Mouse (Mus musculus): ENCODE measurements at regions not wholly inside any gene's neighbourhood (a gene's known extent, or its start where the extent isn't known, plus 50 kb on each side); places are given as distances from the start of the nearest gene placed in this dataset.

GRCm38 (mm10) chr10:99376430-99376829 is 113.4 kb downstream of the Dusp6 start:
- no peak overlapping the region for H3K4me3 ChIP-seq
- H3K4me1 ChIP-seq = no peaks in the 10 kb centered on the region
- ATAC-seq (replicated peaks) = no peak
- WGBS = 70% methylated on average over 8 of the region's 8 CpGs
- H3K27me3 ChIP-seq = no peaks in the 10 kb centered on the region
- no peaks in the 10 kb centered on the region for H3K9me3 ChIP-seq
- H3K9ac ChIP-seq (replicated peaks) = no peak overlapping the region
- H3K36me3 ChIP-seq = no peaks in the 10 kb centered on the region
- H3K27ac ChIP-seq (replicated peaks) = no peak overlapping the region
- no peak overlapping the region for H3K4me2 ChIP-seq (replicated peaks)

GRCm38 (mm10) chr10:99377548-99377947 is 114.5 kb downstream of the Dusp6 start:
- no peak for ATAC-seq (replicated peaks)
- no peaks in the 10 kb centered on the region for H3K27me3 ChIP-seq
- H3K9me3 ChIP-seq = no peaks in the 10 kb centered on the region
- no peak overlapping the region for H3K9ac ChIP-seq (replicated peaks)
- 87% methylated on average over 4 of the region's 4 CpGs for WGBS
- no peaks in the 10 kb centered on the region for H3K36me3 ChIP-seq
- no peak overlapping the region for H3K27ac ChIP-seq (replicated peaks)
- no peaks in the 10 kb centered on the region for H3K4me1 ChIP-seq
- H3K4me2 ChIP-seq (replicated peaks) = no peak overlapping the region
- H3K4me3 ChIP-seq = no peak overlapping the region

GRCm38 (mm10) chr10:99379156-99379555 is 116.1 kb downstream of the Dusp6 start:
- WGBS = 76% methylated on average over 1 of the region's 1 CpGs

GRCm38 (mm10) chr10:99380170-99380569 is 117.1 kb downstream of the Dusp6 start:
- Histone ChIP-seq H3K9me3 (no peaks in the 10 kb centered on the region), H3K4me3 (no peak overlapping the region), H3K4me2 (replicated peaks) (no peak overlapping the region), H3K9ac (replicated peaks) (no peak overlapping the region), H3K27ac (replicated peaks) (no peak overlapping the region), H3K36me3 (no peaks in the 10 kb centered on the region), H3K4me1 (no peaks in the 10 kb centered on the region), H3K27me3 (no peaks in the 10 kb centered on the region)
- WGBS = 88% methylated on average over 4 of the region's 4 CpGs
- no peak for ATAC-seq (replicated peaks)

More at GRCm38 (mm10) chr10:99379156-99379555, 116.1 kb downstream of the Dusp6 start:
- Histone ChIP-seq H3K27me3 (no peaks in the 10 kb centered on the region), H3K36me3 (no peaks in the 10 kb centered on the region), H3K27ac (replicated peaks) (no peak overlapping the region), H3K9ac (replicated peaks) (no peak overlapping the region), H3K4me3 (no peak overlapping the region), H3K9me3 (no peaks in the 10 kb centered on the region), H3K4me2 (replicated peaks) (no peak overlapping the region), H3K4me1 (no peaks in the 10 kb centered on the region)
- ATAC-seq (replicated peaks) = no peak

- no peak for ATAC-seq (replicated peaks)
- no peak overlapping the region for H3K4me2 ChIP-seq (replicated peaks)
- H3K4me3 ChIP-seq = no peak overlapping the region
- H3K27ac ChIP-seq (replicated peaks) = no peak overlapping the region
- no peak overlapping the region for H3K9ac ChIP-seq (replicated peaks)
- no peaks in the 10 kb centered on the region for H3K9me3 ChIP-seq
- 78% methylated on average over 4 of the region's 4 CpGs for WGBS
- H3K36me3 ChIP-seq = no peaks in the 10 kb centered on the region
- no peaks in the 10 kb centered on the region for H3K4me1 ChIP-seq
- H3K27me3 ChIP-seq = no peaks in the 10 kb centered on the region
Observed at GRCm38 (mm10) chr10:99383028-99383427, 120.0 kb downstream of the Dusp6 start.

DNA sequence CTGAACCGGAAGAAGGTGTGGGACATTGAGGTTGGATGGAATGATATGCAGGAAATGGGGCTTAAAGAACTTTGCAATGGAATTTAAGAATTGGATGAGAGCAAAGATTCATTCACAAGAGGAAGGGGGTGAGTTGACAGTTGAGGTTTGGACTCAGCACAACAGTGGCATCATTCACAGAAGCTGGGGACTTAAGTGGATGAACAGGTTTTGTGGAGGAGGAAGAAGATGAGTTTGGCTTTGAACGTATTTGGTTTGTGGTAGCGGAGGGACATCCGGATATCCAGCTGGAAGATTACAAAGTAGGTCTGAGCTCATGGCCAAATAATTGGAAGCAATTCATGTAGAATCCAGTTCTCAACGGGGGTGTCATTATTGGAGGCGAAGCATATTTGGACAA is 121.3 kb downstream of the Dusp6 start:
- no peaks in the 10 kb centered on the region for H3K9me3 ChIP-seq
- no peak for ATAC-seq (replicated peaks)
- no peak overlapping the region for H3K4me3 ChIP-seq
- no peaks in the 10 kb centered on the region for H3K36me3 ChIP-seq
- no peaks in the 10 kb centered on the region for H3K27me3 ChIP-seq
- H3K9ac ChIP-seq (replicated peaks) = no peak overlapping the region
- WGBS = 91% methylated on average over 6 of the region's 6 CpGs
- no peak overlapping the region for H3K27ac ChIP-seq (replicated peaks)
- H3K4me2 ChIP-seq (replicated peaks) = no peak overlapping the region
- no peaks in the 10 kb centered on the region for H3K4me1 ChIP-seq

- H3K4me1 ChIP-seq = no peaks in the 10 kb centered on the region
- H3K4me2 ChIP-seq (replicated peaks) = no peak overlapping the region
- no peak overlapping the region for H3K9ac ChIP-seq (replicated peaks)
- ATAC-seq (replicated peaks) = no peak
- WGBS = 91% methylated on average over 3 of the region's 4 CpGs
- no peaks in the 10 kb centered on the region for H3K9me3 ChIP-seq
- H3K36me3 ChIP-seq = no peaks in the 10 kb centered on the region
- H3K27ac ChIP-seq (replicated peaks) = no peak overlapping the region
- no peak overlapping the region for H3K4me3 ChIP-seq
- no peaks in the 10 kb centered on the region for H3K27me3 ChIP-seq
Observed at GRCm38 (mm10) chr10:99384851-99385250, 121.8 kb downstream of the Dusp6 start.

GRCm38 (mm10) chr10:99385854-99386253 is 122.8 kb downstream of the Dusp6 start:
- Histone ChIP-seq H3K27me3 (no peaks in the 10 kb centered on the region), H3K27ac (replicated peaks) (no peak overlapping the region), H3K4me1 (0 out of 2 replicates have a peak, but pooled peaks cover 2% of the 10 kb centered on the region), H3K4me3 (no peak overlapping the region), H3K36me3 (no peaks in the 10 kb centered on the region), H3K9me3 (no peaks in the 10 kb centered on the region), H3K9ac (replicated peaks) (no peak overlapping the region), H3K4me2 (replicated peaks) (no peak overlapping the region)
- ATAC-seq (replicated peaks) = no peak
- 91% methylated on average over 6 of the region's 6 CpGs for WGBS

DNA sequence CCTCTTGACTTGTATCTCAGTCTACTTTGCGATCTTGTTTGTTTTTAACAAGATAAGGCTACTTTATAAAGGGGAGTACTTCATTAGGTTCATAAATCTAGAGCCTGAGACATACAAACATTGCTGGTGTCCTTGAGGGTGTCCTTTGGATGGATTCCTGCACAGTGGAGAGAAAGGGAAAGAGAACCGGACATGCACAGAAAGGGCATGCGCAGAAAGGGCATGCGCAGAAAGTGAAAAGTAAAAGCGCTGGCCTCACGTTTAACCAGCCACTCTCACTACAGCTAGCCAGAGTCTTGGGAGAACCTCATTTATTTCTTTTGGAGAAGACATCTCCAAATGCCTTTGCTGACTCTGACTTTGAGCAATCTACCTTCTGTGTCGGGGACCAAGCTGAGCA is 125.5 kb downstream of the Dusp6 start:
- no peak overlapping the region for H3K27ac ChIP-seq (replicated peaks)
- H3K36me3 ChIP-seq = no peaks in the 10 kb centered on the region
- no peak overlapping the region for H3K4me3 ChIP-seq
- H3K27me3 ChIP-seq = no peaks in the 10 kb centered on the region
- ATAC-seq (replicated peaks) = no peak
- WGBS = 94% methylated on average over 7 of the region's 7 CpGs
- H3K9me3 ChIP-seq = no peaks in the 10 kb centered on the region
- 0 out of 2 replicates have a peak, but pooled peaks cover 5% of the 10 kb centered on the region for H3K4me1 ChIP-seq
- H3K9ac ChIP-seq (replicated peaks) = no peak overlapping the region
- no peak overlapping the region for H3K4me2 ChIP-seq (replicated peaks)

- Histone ChIP-seq H3K4me1 (0 out of 2 replicates have a peak, but pooled peaks cover 5% of the 10 kb centered on the region), H3K27me3 (no peaks in the 10 kb centered on the region), H3K4me3 (no peak overlapping the region), H3K27ac (replicated peaks) (no peak overlapping the region), H3K9me3 (no peaks in the 10 kb centered on the region), H3K9ac (replicated peaks) (no peak overlapping the region), H3K4me2 (replicated peaks) (no peak overlapping the region), H3K36me3 (no peaks in the 10 kb centered on the region)
- ATAC-seq (replicated peaks) = no peak
- 56% methylated on average over 8 of the region's 8 CpGs for WGBS
Observed at GRCm38 (mm10) chr10:99388986-99389385, 126.0 kb downstream of the Dusp6 start.

DNA sequence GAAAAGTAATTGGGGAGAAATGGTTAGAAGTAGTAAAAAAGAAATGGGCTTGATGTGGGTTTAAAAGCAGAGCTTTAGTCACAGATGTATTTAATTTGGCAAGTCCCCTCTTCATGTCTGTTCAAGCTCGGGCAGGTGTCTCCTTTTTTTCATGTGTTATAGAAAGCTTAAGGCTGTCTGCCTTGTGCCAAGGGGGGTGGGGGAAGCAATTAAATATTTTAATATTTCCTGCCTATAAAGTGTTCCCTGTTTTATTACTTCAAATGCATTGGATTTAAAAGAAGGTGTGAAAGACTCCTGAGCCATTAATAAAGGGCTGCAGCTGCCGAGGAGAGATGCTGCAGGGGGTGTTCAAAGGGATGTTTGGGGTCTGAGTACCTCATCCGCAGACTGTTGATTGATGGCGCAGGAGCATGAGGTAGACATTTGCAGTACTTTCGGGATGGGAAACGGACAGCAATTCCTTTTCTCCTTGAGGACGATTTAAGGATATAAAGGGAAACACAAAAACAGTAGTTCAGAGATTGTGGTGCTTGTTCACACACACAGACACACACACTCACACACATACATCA is 127.7 kb downstream of the Dusp6 start:
- Histone ChIP-seq H3K4me2 (replicated peaks) (no peak overlapping the region), H3K4me1 (0 out of 2 replicates have a peak, but pooled peaks cover 5% of the 10 kb centered on the region), H3K9me3 (no peaks in the 10 kb centered on the region), H3K27me3 (no peaks in the 10 kb centered on the region), H3K36me3 (no peaks in the 10 kb centered on the region), H3K9ac (replicated peaks) (no peak overlapping the region), H3K27ac (replicated peaks) (no peak overlapping the region), H3K4me3 (no peak overlapping the region)
- WGBS = 61% methylated on average over 7 of the region's 7 CpGs
- ATAC-seq (replicated peaks) = no peak

- Histone ChIP-seq H3K27ac (replicated peaks) (no peak overlapping the region), H3K4me1 (0 out of 2 replicates have a peak, but pooled peaks cover 5% of the 10 kb centered on the region), H3K27me3 (no peaks in the 10 kb centered on the region), H3K9me3 (no peaks in the 10 kb centered on the region), H3K4me3 (no peak overlapping the region), H3K36me3 (no peaks in the 10 kb centered on the region), H3K4me2 (replicated peaks) (no peak overlapping the region), H3K9ac (replicated peaks) (no peak overlapping the region)
- no peak for ATAC-seq (replicated peaks)
- WGBS = 92% methylated on average over 6 of the region's 6 CpGs
Observed at GRCm38 (mm10) chr10:99391725-99392124, 128.7 kb downstream of the Dusp6 start.

DNA sequence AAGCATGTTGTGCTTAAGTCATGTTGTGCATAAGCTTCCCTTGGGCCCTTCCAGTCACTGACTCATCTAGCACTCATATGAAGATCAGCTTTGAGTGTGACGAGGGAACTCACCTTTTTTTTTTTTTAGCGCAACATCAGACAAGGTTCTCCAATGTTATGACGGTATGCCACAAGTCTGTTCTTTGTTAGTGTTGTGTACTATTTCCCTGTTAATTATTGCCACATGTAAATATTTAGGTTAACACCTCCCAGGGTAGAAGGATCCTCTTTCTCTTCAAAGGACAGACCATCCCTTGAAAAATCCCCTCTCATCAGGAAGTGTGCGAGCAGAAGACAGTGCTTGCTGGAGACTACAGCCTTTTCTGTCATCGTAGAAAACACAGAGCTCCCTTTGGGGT is 129.9 kb downstream of the Dusp6 start:
- ATAC-seq (replicated peaks) = no peak
- 78% methylated on average over 5 of the region's 5 CpGs for WGBS

More for the DNA sequence above, 129.9 kb downstream of the Dusp6 start:
- Histone ChIP-seq H3K27me3 (no peaks in the 10 kb centered on the region), H3K9me3 (no peaks in the 10 kb centered on the region), H3K4me1 (0 out of 2 replicates have a peak, but pooled peaks cover 5% of the 10 kb centered on the region), H3K4me2 (replicated peaks) (no peak overlapping the region), H3K4me3 (no peak overlapping the region), H3K36me3 (no peaks in the 10 kb centered on the region), H3K9ac (replicated peaks) (no peak overlapping the region), H3K27ac (replicated peaks) (no peak overlapping the region)
